Mouse (Mus musculus) testis, adult 2 months (tissue): ENCODE measurements around the gene Zbed6. TPM values are rescaled to one million over a fixed set of nuclear protein-coding genes. Genes with fewer than 3 reads are reported as not detected.

ENCODE experiments used
- H3K27ac ChIP-seq: fragments of 200-500 bp; 2 replicates; pipeline ENCODE4 v1.5.1; 2012; ENCODE audit warnings: low read depth, low read length; ENCODE audit not compliant: control insufficient read depth, insufficient read depth
- H3K27me3 ChIP-seq: fragments of 200-500 bp; 2 replicates; pipeline ENCODE4 v1.6.1; 2012; ENCODE audit warnings: mild to moderate bottlenecking, low read length, moderate library complexity; ENCODE audit not compliant: control insufficient read depth, insufficient read depth
- H3K36me3 ChIP-seq: fragments of 200-500 bp; 2 replicates; pipeline ENCODE4 v1.6.1; 2012; ENCODE audit warnings: mild to moderate bottlenecking, low read length; ENCODE audit not compliant: control insufficient read depth, insufficient read depth
- H3K4me1 ChIP-seq: fragments of 200-500 bp; 2 replicates; pipeline ENCODE4 v1.6.1; 2012; ENCODE audit warnings: low read length; ENCODE audit not compliant: control insufficient read depth, insufficient read depth
- H3K4me3 ChIP-seq: fragments of 200-500 bp; 2 replicates; pipeline ENCODE4 v1.5.1; 2012; ENCODE audit warnings: low read depth, mild to moderate bottlenecking, low read length, moderate library complexity, mixed read lengths; ENCODE audit not compliant: control insufficient read depth
- CTCF ChIP-seq: fragments of 200-500 bp; IDR thresholded peaks from 2 replicates; pipeline ENCODE4 v1.5.1; 2012; ENCODE audit warnings: low read depth, mild to moderate bottlenecking, inconsistent platforms, low read length, moderate library complexity; ENCODE audit not compliant: control insufficient read depth, insufficient read depth, insufficient replicate concordance
- POLR2A ChIP-seq: fragments of 200-500 bp; IDR thresholded peaks from 2 replicates; pipeline ENCODE4 v1.6.1; 2012; ENCODE audit warnings: low read depth, mild to moderate bottlenecking, inconsistent platforms, low read length, moderate library complexity; ENCODE audit not compliant: control insufficient read depth
- polyA plus RNA-seq: library from polyadenylated mRNA; depleted of rRNA; stranded (reverse); fragments of >200 nt; gene quantifications from 2 replicates; pipeline ENCODE4 v1.2.3, GENCODE M21; 2012

The Zbed6 gene
- polyA plus RNA-seq, 1 experiment: 2.0 TPM

- peaks cover 3% of the 10 kb centered on the region for H3K36me3 ChIP-seq
- H3K27ac ChIP-seq: no peak overlapping the region
- TF ChIP-seq CTCF (no peak), POLR2A (no peak)
- H3K4me3 ChIP-seq: no peak overlapping the region
- no peaks in the 10 kb centered on the region for H3K4me1 ChIP-seq
- H3K27me3 ChIP-seq: no peaks in the 10 kb centered on the region
Measured at GRCm38 (mm10) chr1:133641163-133641562, 19.5 kb downstream of the Zbed6 start.

- Histone ChIP-seq H3K36me3 (peaks cover 2% of the 10 kb centered on the region; the same call in 1 of the 2 replicates), H3K27me3 (no peaks in the 10 kb centered on the region), H3K27ac (no peak overlapping the region)
Measured at GRCm38 (mm10) chr1:133638517-133638916, 22.2 kb downstream of the Zbed6 start.

GRCm38 (mm10) chr1:133632168-133632567, 28.5 kb downstream of the Zbed6 start:
- Histone ChIP-seq H3K27me3 (no peaks in the 10 kb centered on the region), H3K27ac (no peak overlapping the region), H3K4me1 (no peaks in the 10 kb centered on the region), H3K36me3 (peaks cover 3% of the 10 kb centered on the region; the same call in 1 of the 2 replicates), H3K4me3 (no peak overlapping the region)
- TF ChIP-seq POLR2A (no peak), CTCF (no peak)

More at GRCm38 (mm10) chr1:133638517-133638916, 22.2 kb downstream of the Zbed6 start:
- no peak overlapping the region for H3K4me3 ChIP-seq
- no peaks in the 10 kb centered on the region for H3K4me1 ChIP-seq
- no peak for TF ChIP-seq POLR2A
- TF ChIP-seq CTCF: no peak

GRCm38 (mm10) chr1:133625052-133625451, 35.6 kb downstream of the Zbed6 start:
- no peak for TF ChIP-seq POLR2A
- TF ChIP-seq CTCF: no peak
- Histone ChIP-seq H3K27ac (no peak overlapping the region), H3K27me3 (no peaks in the 10 kb centered on the region), H3K4me3 (no peak overlapping the region), H3K36me3 (peaks cover 5% of the 10 kb centered on the region), H3K4me1 (no peaks in the 10 kb centered on the region)

GRCm38 (mm10) chr1:133618311-133618710, 42.4 kb downstream of the Zbed6 start:
- no peaks in the 10 kb centered on the region for H3K4me1 ChIP-seq
- no peaks in the 10 kb centered on the region for H3K27me3 ChIP-seq
- H3K36me3 ChIP-seq: peaks cover 1% of the 10 kb centered on the region; the same call in 1 of the 2 replicates
- TF ChIP-seq POLR2A (no peak), CTCF (no peak)
- H3K27ac ChIP-seq: no peak overlapping the region
- no peak overlapping the region for H3K4me3 ChIP-seq

- TF ChIP-seq POLR2A (no peak), CTCF (no peak)
- Histone ChIP-seq H3K36me3 (peaks cover 1% of the 10 kb centered on the region; the same call in 1 of the 2 replicates), H3K27ac (no peak overlapping the region), H3K4me1 (no peaks in the 10 kb centered on the region), H3K27me3 (no peaks in the 10 kb centered on the region), H3K4me3 (no peak overlapping the region)
Measured at GRCm38 (mm10) chr1:133617908-133618307, 42.8 kb downstream of the Zbed6 start.

- Histone ChIP-seq H3K4me3 (no peak overlapping the region), H3K27ac (no peak overlapping the region), H3K4me1 (peaks cover 2% of the 10 kb centered on the region; the same call in 1 of the 2 replicates), H3K36me3 (no peaks in the 10 kb centered on the region), H3K27me3 (no peaks in the 10 kb centered on the region)
- no peak for TF ChIP-seq POLR2A
- TF ChIP-seq CTCF: no peak
Measured at GRCm38 (mm10) chr1:133613817-133614216, 46.9 kb downstream of the Zbed6 start.

- Histone ChIP-seq H3K27me3 (no peaks in the 10 kb centered on the region), H3K4me3 (no peak overlapping the region), H3K4me1 (peaks cover 2% of the 10 kb centered on the region; the same call in 1 of the 2 replicates), H3K27ac (no peak overlapping the region), H3K36me3 (0 out of 2 replicates have a peak, but pooled peaks cover 1% of the 10 kb centered on the region)
- TF ChIP-seq POLR2A (no peak), CTCF (no peak)
Measured at GRCm38 (mm10) chr1:133611436-133611835, 49.2 kb downstream of the Zbed6 start.
